Mouse (Mus musculus) hindbrain, embryonic 13.5 days (tissue): ENCODE results near the gene Tspan14. TPM values are rescaled to one million over a fixed set of nuclear protein-coding genes. Genes with fewer than 3 reads are reported as not detected.

ENCODE experiments used
- ATAC-seq: fragments of 200-750 bp; cut with Nextera tagmentation; 2 replicates; pipeline ENCODE4 v1.8.0; 2017; ENCODE audit warnings: moderate TSS enrichment; ENCODE audit not compliant: low FRiP score
- H3K27ac ChIP-seq: fragments of 300-500 bp; sonication (generic); 2 replicates; pipeline ENCODE4 v1.5.1; 2015; ENCODE audit warnings: inconsistent platforms, mild to moderate bottlenecking, moderate library complexity
- H3K27me3 ChIP-seq: fragments of 300-500 bp; sonication (generic); 2 replicates; pipeline ENCODE4 v1.6.1; 2015; ENCODE audit warnings: mild to moderate bottlenecking, inconsistent platforms
- H3K36me3 ChIP-seq: fragments of 300-500 bp; sonication (generic); 2 replicates; pipeline ENCODE4 v1.6.1; 2015; ENCODE audit warnings: mild to moderate bottlenecking, inconsistent platforms
- H3K4me1 ChIP-seq: fragments of 300-500 bp; sonication (generic); replicated peaks from 2 replicates; pipeline ENCODE4 v1.6.1; 2015; ENCODE audit warnings: inconsistent platforms
- H3K4me2 ChIP-seq: fragments of 300-500 bp; sonication (generic); 2 replicates; pipeline ENCODE4 v1.6.1; 2015; ENCODE audit warnings: inconsistent platforms, mild to moderate bottlenecking, moderate library complexity
- H3K4me3 ChIP-seq: fragments of 300-500 bp; sonication (generic); 2 replicates; pipeline ENCODE4 v1.5.1; 2015; ENCODE audit warnings: mild to moderate bottlenecking, inconsistent platforms
- H3K9ac ChIP-seq: fragments of 300-500 bp; sonication (generic); 2 replicates; pipeline ENCODE4 v1.6.1; 2015; ENCODE audit warnings: mild to moderate bottlenecking, inconsistent platforms
- H3K9me3 ChIP-seq: fragments of 300-500 bp; sonication (generic); 2 replicates; pipeline ENCODE4 v1.6.1; 2016; ENCODE audit warnings: inconsistent platforms
- WGBS: fragments of 180-500 bp; shearing (Covaris S2); methylation state at CpG from one replicate; pipeline ENCODE4 v1.1.7; 2015; 5-methylcytosine and 5-hydroxymethylcytosine counted together
- polyA plus RNA-seq: library from polyadenylated mRNA; unstranded; fragments of >200 nt; fragmentation: Nextera tagmentation; extraction: Ambion mirVana; gene quantifications from 2 replicates; pipeline ENCODE4 v1.2.1, GENCODE M21; 2015

Gene Tspan14
- polyA plus RNA-seq, 1 experiment from 2014 or later, result 77.0 TPM

- no peak for ATAC-seq
- no peak overlapping the region for H3K4me3 ChIP-seq
- no peak overlapping the region for H3K27ac ChIP-seq
- H3K9me3 ChIP-seq, result no peaks in the 10 kb centered on the region
- H3K36me3 ChIP-seq, result peaks cover 18% of the 10 kb centered on the region; the same call in 1 of the 2 replicates
- no peak overlapping the region for H3K4me2 ChIP-seq
- no peak overlapping the region for H3K9ac ChIP-seq
- WGBS, result 90% methylated on average over 2 of the region's 2 CpGs
- H3K4me1 ChIP-seq, result no peaks in the 10 kb centered on the region
- H3K27me3 ChIP-seq, result no peaks in the 10 kb centered on the region
Observed at GRCm38 (mm10) chr14:40942429-40942828, 24.2 kb downstream of the Tspan14 start.

- Histone ChIP-seq H3K4me1 (peaks cover 19% of the 10 kb centered on the region), H3K4me3 (no peak overlapping the region), H3K4me2 (no peak overlapping the region), H3K9me3 (no peaks in the 10 kb centered on the region), H3K27ac (no peak overlapping the region), H3K9ac (no peak overlapping the region), H3K36me3 (0 out of 2 replicates have a peak, but pooled peaks cover 5% of the 10 kb centered on the region), H3K27me3 (no peaks in the 10 kb centered on the region)
- no peak for ATAC-seq
- 90% methylated on average over 11 of the region's 11 CpGs for WGBS
Observed at GRCm38 (mm10) chr14:40938380-40938987, 28.1 kb downstream of the Tspan14 start.

- H3K4me1 ChIP-seq, result peaks cover 26% of the 10 kb centered on the region
- WGBS, result 60% methylated on average over 4 of the region's 4 CpGs
- no peak overlapping the region for H3K4me2 ChIP-seq
- H3K36me3 ChIP-seq, result 0 out of 2 replicates have a peak, but pooled peaks cover 5% of the 10 kb centered on the region
- ATAC-seq, result no peak
- H3K9me3 ChIP-seq, result no peaks in the 10 kb centered on the region
- H3K27me3 ChIP-seq, result no peaks in the 10 kb centered on the region
- no peak overlapping the region for H3K27ac ChIP-seq
- no peak overlapping the region for H3K9ac ChIP-seq
- H3K4me3 ChIP-seq, result no peak overlapping the region
Observed at GRCm38 (mm10) chr14:40937052-40937451, 29.6 kb downstream of the Tspan14 start.

GRCm38 (mm10) chr14:40935481-40935880, 31.1 kb downstream of the Tspan14 start:
- no peaks in the 10 kb centered on the region for H3K9me3 ChIP-seq
- H3K4me2 ChIP-seq, result no peak overlapping the region
- no peak for ATAC-seq
- no peak overlapping the region for H3K27ac ChIP-seq
- peaks cover 41% of the 10 kb centered on the region for H3K4me1 ChIP-seq
- H3K27me3 ChIP-seq, result no peaks in the 10 kb centered on the region
- H3K9ac ChIP-seq, result no peak overlapping the region
- H3K36me3 ChIP-seq, result 0 out of 2 replicates have a peak, but pooled peaks cover 5% of the 10 kb centered on the region
- 88% methylated on average over 1 of the region's 1 CpGs for WGBS
- H3K4me3 ChIP-seq, result no peak overlapping the region

DNA sequence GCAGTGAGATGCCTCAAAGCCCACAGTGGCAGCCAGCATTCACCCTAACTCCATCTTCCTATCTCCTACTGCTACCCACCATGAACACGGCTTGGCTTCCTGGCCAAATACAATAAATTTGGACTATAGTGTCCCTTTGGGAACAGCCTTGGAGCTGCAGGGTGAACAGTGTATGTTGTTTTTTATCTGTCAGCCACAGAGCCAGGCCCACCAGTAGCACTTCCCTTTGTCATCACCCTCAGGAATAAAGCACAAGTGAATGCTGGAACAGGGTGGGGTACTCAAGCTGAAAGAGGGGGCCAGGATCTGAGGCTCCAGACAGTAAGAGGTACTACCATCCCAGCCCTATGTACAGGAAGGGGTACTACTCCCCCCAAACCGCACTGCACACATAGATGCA, 31.6 kb downstream of the Tspan14 start:
- WGBS, result 79% methylated on average over 2 of the region's 2 CpGs
- H3K4me2 ChIP-seq, result no peak overlapping the region
- no peak overlapping the region for H3K4me3 ChIP-seq
- H3K27me3 ChIP-seq, result no peaks in the 10 kb centered on the region
- H3K9ac ChIP-seq, result no peak overlapping the region
- H3K4me1 ChIP-seq, result peaks cover 44% of the 10 kb centered on the region
- H3K27ac ChIP-seq, result no peak overlapping the region
- H3K36me3 ChIP-seq, result 0 out of 2 replicates have a peak, but pooled peaks cover 5% of the 10 kb centered on the region
- no peaks in the 10 kb centered on the region for H3K9me3 ChIP-seq
- ATAC-seq, result no peak

DNA sequence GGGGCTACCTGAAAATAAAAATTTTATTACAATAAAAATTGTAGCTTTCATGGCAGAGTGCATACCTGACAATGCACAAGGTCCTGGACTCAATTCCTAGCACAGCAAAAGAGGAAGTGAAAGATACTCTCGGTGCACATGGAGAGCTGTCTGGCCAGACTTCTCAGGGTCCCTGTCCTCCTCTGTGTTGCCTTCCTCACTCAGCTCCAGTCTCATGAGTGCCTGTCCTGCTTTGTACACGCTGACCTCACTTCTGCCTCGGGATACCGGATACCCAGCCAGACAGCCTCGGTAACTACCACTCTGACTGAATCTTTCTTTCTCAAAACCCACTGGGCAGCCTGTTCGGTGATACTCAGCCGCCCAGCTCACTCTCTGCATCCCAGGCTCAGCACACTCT, 33.3 kb downstream of the Tspan14 start:
- WGBS, result 86% methylated on average over 7 of the region's 7 CpGs
- no peak for ATAC-seq
- Histone ChIP-seq H3K4me3 (no peak overlapping the region), H3K9me3 (no peaks in the 10 kb centered on the region), H3K27ac (no peak overlapping the region), H3K27me3 (no peaks in the 10 kb centered on the region), H3K4me1 (peaks cover 53% of the 10 kb centered on the region), H3K9ac (no peak overlapping the region), H3K36me3 (0 out of 2 replicates have a peak, but pooled peaks cover 5% of the 10 kb centered on the region), H3K4me2 (no peak overlapping the region)

- 91% methylated on average over 9 of the region's 9 CpGs for WGBS
- Histone ChIP-seq H3K4me3 (no peak overlapping the region), H3K27me3 (no peaks in the 10 kb centered on the region), H3K4me2 (no peak overlapping the region), H3K9me3 (no peaks in the 10 kb centered on the region), H3K36me3 (0 out of 2 replicates have a peak, but pooled peaks cover 5% of the 10 kb centered on the region), H3K9ac (no peak overlapping the region), H3K4me1 (peaks cover 60% of the 10 kb centered on the region), H3K27ac (peak overlapping the region; percentile 23; the same call in 1 of the 2 replicates)
- ATAC-seq, result no peak
Observed at GRCm38 (mm10) chr14:40932225-40932624, 34.4 kb downstream of the Tspan14 start.

- Histone ChIP-seq H3K27ac (peak overlapping the region; percentile 46), H3K9ac (no peak overlapping the region), H3K9me3 (no peaks in the 10 kb centered on the region), H3K36me3 (0 out of 2 replicates have a peak, but pooled peaks cover 5% of the 10 kb centered on the region), H3K4me1 (peaks cover 55% of the 10 kb centered on the region), H3K27me3 (no peaks in the 10 kb centered on the region), H3K4me2 (no peak overlapping the region), H3K4me3 (no peak overlapping the region)
- no peak for ATAC-seq
- 40% methylated on average over 3 of the region's 3 CpGs for WGBS
Observed at GRCm38 (mm10) chr14:40931115-40931829, 35.3 kb downstream of the Tspan14 start.

GRCm38 (mm10) chr14:40929943-40930342, 36.7 kb downstream of the Tspan14 start:
- H3K9ac ChIP-seq, result no peak overlapping the region
- H3K27me3 ChIP-seq, result no peaks in the 10 kb centered on the region
- ATAC-seq, result no peak
- H3K4me2 ChIP-seq, result no peak overlapping the region
- H3K4me3 ChIP-seq, result no peak overlapping the region
- peaks cover 46% of the 10 kb centered on the region for H3K4me1 ChIP-seq
- H3K36me3 ChIP-seq, result 0 out of 2 replicates have a peak, but pooled peaks cover 7% of the 10 kb centered on the region
- no peaks in the 10 kb centered on the region for H3K9me3 ChIP-seq
- 94% methylated on average over 2 of the region's 2 CpGs for WGBS
- no peak overlapping the region for H3K27ac ChIP-seq

GRCm38 (mm10) chr14:40928897-40929296, 37.7 kb downstream of the Tspan14 start:
- no peaks in the 10 kb centered on the region for H3K27me3 ChIP-seq
- H3K36me3 ChIP-seq, result 0 out of 2 replicates have a peak, but pooled peaks cover 6% of the 10 kb centered on the region
- H3K27ac ChIP-seq, result no peak overlapping the region
- 73% methylated on average over 5 of the region's 5 CpGs for WGBS
- H3K9me3 ChIP-seq, result no peaks in the 10 kb centered on the region
- no peak overlapping the region for H3K4me3 ChIP-seq
- no peak overlapping the region for H3K4me2 ChIP-seq
- no peak overlapping the region for H3K9ac ChIP-seq
- peaks cover 51% of the 10 kb centered on the region for H3K4me1 ChIP-seq
- ATAC-seq, result no peak

DNA sequence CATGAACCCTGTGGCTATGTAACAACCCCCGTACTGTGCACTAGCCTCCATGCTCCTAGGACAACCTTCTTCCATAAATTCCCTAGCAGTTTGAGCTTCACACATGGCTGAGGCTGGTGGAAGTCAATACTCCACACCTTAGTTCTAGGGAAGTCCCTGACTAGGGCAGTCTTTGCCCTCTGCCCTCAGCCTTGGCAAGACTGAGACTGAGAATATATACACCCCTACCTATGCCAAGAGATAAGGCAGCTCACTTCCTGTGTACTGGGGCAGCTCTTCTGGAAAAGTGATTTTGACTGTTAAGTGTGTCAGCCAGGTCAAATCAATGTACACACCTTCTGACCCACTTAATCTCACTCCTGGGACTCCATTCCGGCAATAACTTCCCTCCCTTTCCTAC, 39.6 kb downstream of the Tspan14 start:
- ATAC-seq, result no peak
- Histone ChIP-seq H3K27ac (no peak overlapping the region), H3K4me2 (no peak overlapping the region), H3K27me3 (no peaks in the 10 kb centered on the region), H3K4me3 (no peak overlapping the region), H3K9me3 (no peaks in the 10 kb centered on the region), H3K36me3 (peaks cover 12% of the 10 kb centered on the region), H3K9ac (no peak overlapping the region), H3K4me1 (peaks cover 43% of the 10 kb centered on the region)
- 85% methylated on average over 2 of the region's 2 CpGs for WGBS

- no peak for ATAC-seq
- WGBS, result 59% methylated on average over 10 of the region's 10 CpGs
Observed at GRCm38 (mm10) chr14:40924378-40925113, 42.1 kb downstream of the Tspan14 start.

More at GRCm38 (mm10) chr14:40924378-40925113, 42.1 kb downstream of the Tspan14 start:
- Histone ChIP-seq H3K27me3 (no peaks in the 10 kb centered on the region), H3K9me3 (no peaks in the 10 kb centered on the region), H3K9ac (no peak overlapping the region), H3K4me3 (no peak overlapping the region), H3K4me1 (peaks cover 26% of the 10 kb centered on the region), H3K36me3 (peaks cover 14% of the 10 kb centered on the region), H3K27ac (peak overlapping the region; percentile 9), H3K4me2 (no peak overlapping the region)
